Mouse (Mus musculus) lung, postnatal 4 days (tissue): Measurements from ENCODE around the gene Phf21b.
"Not testable (repeated sequence)": the region's sequence is repeated elsewhere in the genome, so short reads cannot be mapped to it uniquely, and the experiment has no call there.

Experiments used
- DNase-seq, 2 experiments: peaks; one replicate each; pipeline ENCODE4 v3.0.0; 2021

Gene Phf21b

DNA sequence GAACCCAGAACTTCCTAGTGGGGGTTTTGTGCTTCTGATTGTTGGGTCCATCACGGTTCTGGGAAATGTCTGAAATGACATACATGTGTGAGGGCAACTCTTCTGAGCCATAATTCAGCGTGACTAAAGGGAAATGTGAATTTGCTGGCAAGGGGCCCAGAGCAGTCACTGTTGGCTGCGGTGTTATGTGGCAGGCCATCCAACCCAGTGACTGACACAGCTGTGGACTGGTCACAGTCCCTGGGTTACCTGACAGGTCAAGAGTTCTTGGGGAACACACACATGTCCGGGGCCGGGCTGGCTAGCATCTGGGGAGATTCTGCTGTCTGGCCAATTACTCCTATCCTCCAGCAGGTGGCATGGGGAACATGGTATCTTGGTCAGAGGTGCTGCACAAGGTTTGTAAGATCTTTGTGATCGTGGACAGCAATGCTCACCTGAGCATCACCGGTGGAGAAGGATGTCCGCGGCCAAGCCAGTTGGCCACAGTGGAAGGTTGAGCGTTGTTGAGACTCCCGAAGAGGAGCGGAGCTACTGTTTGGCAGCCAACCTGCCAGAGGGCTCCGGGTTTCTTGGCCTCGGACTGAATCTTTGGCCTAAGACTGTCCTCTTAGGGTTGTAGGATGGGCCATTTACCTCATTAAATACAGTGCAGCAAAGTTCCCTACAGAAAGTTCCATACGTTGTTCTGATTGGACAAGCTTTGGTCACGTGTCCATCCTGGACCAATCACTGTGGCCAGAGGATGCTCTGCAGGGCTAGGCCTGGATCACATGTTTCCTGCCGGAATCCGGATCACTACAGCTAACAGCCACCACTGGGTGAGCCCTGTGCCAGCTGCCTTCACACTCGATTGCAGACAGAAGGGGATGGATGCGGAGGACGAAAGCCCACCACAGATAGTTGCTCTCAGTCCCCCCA is 83.4 kb downstream of the Phf21b start:
- no peak for DNase-seq

DNA sequence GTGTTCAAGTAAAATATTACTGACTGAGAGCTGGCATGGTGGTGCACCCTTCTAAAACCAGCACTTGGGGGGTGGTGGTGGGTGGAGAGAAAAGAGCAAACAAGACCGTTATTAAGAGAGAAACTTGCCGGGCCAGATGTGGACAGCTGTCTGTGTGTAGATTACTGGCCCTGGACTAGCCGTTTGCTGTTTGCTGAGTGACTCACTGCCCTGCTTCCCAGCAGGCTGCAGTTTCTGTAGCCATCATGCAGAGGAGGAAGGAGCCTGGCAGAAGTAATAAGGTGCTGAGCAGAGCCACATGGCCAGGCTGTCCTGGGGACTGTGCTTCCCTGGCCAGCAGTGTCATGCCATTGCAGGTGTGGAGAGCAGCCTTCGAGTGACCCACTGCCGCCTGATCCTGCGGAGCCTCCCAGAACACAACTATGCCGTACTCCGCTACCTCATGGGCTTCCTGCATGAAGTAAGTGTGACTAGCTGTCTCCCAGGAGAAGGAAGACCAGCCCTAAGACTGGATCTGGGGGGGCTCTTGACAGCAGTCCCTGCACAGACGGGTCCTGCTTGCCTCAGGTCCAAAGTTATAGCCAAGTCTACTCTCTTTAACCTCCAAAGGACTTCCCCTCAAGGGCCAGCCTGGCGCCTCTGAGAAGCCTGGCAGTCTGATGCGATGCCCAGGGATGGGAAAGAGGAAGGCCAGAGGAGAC is 86.1 kb downstream of the Phf21b start:
- DNase-seq = no peak

DNA sequence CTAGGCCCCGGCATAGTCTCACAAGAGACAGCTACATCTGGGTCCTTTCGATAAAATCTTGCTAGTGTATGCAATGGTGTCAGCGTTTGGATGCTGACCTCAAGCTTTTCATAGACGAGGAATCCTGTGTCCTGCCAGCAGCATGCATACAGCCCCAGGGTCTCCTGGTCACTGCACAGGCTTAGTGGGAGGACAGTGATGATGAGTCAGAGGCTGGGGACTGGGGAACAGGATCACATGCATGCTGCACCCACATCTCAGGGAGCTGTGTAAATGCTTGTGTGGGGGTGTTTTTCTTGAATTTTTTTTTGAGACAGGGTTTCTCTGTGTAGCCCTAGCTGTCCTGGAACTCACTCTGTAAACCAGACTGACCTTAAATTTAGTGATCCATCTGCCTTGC is 87.3 kb downstream of the Phf21b start:
- not testable (repeated sequence) for DNase-seq

DNA sequence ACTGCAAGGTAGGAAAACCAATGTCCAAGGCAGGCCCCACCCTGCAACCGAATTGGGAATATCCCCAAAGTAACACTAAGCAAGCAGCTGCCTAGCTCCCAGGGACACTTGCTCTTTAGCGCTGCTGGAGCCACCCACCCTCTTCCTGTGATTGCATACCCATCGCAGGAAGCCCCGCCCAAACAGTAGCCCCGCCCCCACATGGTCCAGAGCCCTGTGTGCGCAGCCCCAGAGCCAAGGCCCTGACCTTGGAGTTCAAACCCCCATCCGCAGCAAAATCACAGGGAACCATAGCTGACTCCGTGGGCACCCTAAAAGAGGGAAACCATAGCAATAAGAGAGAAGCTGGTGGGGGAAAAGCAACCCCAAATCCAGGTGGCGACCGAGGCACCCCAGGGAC is 89.2 kb downstream of the Phf21b start:
- peak in 1 of 2 experiments; percentile 21 for DNase-seq

DNA sequence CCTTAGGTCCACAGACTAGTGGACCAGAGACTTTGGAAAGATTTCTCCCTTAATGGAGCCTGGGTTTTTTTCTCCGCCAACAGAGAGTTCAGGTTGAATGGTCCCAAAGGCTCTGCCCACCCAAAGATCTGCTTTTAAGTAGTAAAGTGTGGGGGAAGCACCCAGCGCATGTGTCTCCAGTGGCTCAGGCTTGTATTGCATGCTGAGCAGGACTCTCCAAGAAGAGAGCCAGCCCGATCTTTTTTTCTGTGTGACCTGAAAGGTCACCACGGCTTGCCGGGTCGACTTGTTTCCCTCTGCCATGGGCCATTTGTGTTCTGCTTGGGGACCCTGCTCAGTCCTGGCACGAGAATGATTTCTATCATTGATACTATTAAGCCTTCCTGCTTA is 92.4 kb downstream of the Phf21b start:
- no peak for DNase-seq

DNA sequence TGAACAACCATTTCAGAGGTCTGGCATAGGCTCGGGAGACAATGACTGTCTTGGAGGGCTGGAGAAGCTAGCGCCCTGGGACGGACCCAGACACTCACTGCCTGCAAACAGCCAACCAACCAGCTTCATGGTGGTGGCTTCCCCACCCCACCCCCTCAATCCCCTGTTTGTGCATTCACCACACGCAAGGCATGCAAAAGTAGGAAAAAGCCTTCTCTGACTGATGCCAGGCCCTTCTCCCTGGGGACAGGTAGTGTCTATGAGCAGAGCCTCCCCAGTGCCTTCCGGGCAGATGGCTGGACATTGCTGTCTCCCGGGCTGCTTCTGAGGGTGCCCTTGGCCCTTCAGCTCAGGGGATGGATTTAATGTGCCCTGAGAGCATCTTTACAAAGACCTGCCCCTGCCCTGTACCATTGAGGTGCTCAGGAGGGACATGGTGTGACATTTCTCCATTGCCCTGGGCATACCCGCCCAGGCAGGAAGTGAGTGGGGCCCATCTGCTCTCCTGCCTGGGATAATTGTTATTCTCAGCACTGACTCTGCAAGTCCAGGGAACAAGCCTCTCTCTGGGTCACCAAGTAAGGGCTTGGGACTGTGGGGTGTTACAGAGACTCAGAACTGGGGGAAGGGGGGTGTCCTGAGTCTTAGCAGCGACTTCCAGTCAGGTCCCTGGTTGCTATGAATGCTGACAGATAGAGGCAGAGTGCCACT is 93.0 kb downstream of the Phf21b start:
- no peak for DNase-seq

DNA sequence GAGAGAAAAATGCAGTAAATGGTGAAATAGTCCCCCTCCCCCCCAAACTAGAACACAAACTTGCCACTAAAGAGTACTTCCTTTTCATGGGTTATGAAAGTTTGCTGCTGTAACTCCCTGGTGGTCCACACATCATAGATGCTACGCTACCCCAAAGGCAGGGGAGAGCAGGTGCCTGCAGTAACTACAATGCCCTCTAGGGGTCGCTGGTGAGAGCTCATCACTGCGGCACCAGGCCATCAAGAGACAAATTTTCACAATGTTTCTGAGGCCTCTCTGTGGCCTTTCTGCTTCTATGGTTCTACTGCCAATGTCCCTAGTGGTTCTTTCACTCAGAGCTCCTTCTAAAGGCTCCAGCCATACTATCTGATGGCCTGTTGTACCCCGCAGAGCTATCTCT is 97.4 kb downstream of the Phf21b start:
- peak in 1 of 2 experiments; percentile 30 for DNase-seq

DNA sequence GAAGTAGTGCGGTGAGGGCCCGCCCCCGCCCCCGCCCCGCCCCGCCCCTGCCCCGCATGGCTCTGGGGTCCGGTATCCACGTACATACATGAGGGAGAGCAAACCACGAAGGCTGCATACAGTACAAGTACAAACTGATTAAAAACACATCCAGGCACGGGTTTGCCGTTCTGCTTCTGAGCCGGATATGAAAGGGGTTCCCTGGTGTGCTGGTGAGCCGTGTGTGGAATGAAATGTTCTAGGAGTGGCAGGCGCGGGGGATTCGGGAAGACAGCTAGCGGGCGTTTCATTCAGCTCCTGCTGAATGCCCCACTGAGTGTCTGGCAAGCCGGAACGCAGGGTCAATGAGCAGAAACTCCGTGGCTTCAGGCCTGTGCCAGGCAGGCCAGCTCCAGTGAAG is 99.4 kb downstream of the Phf21b start:
- DNase-seq = no peak

DNA sequence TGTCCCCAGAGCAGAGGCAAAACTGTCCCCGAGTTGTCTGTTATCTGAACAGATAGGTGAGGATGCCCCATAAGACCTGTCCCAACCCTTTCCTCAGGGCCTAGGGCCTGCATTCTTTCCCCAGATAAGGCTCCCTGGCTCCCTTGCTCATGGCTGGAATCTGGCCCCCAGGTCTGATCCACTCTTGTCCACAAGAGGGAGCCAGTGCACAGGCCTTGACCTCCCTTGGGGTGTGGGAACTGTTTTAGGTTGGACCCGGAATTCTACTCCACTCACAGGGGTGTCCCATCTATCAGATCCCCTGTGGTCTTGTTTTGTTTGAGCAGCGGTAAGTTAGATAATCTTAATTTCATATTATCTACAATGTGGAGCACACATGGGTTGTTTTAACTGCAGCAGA is 100.9 kb downstream of the Phf21b start:
- DNase-seq = peak; percentile 68 to 82

DNA sequence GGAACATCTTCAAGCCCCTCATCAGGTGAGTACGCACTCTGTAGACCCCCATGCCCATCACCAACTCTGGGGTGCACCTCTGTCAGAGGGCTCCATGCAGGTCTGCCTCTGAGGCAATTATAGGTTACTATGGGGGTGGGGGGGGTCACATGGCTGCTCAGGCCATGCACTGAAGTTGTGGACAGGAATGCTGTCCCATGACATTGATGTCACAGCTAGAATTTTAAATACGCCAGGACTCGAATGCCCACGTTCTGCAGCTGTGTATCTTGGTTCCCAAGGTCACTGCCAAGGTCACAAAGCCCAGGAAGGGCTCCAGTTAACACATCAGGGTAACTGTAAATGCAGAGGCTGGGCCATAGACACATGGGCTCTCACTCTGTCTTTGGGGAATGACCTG is 110.0 kb downstream of the Phf21b start:
- no peak for DNase-seq

DNA sequence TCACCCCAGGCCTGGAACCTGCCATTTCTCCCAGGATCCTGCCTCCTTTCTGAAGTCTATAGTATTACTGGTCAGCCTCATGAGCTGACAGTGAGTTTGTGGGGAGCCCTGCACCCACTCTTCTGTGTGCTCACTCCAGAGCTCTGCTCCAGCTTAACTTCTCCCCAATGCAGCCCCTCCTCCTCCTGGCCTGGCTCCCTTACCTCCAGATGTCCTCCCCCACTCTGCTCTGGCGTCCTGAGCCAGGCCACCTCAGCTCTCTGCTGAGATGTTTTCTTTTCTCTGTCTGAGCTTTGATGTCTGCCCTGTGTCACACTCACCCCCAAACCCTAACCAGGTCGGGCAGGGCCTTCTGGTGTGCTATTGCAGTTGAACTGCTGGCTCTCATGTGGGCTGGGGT is 111.5 kb downstream of the Phf21b start:
- DNase-seq = no peak

DNA sequence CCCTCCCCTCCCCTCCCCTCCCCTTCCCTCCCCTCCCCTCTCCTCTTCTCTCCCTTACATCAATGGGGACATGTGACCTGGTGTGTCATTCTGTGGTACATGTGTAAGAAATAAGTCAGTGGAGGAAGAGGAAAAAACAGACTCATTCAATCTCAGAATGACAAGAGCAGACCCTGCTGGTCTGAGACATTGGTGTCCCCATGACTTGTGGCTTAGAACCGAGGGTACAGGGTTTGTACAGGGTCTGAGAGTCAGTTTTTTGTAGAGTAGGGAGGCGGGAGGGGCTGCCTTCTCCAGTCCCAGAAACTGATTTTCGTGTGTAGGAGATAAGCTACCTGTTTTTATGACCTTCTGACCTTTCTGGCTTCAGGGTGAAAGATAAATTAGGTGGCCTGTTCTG is 112.5 kb downstream of the Phf21b start:
- DNase-seq = no peak

DNA sequence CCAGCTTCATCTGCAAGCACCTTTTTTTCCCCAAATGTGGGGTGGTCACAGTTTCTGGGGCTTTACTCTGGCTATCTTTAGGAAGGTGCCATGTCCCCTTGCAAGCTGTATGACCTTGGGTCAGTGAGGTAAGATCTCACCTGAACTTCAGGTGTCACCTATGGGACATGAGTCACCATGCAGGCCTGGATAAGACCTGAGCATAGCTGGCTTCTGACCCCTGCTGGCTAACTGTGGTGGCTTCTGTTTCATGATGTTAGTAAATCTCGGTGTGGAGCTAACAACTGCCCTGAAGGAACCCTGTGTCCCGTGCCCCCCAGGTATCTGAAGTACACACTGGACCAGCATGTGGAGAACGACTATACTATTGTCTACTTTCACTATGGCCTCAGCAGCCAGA is 114.3 kb downstream of the Phf21b start:
- DNase-seq = no peak

DNA sequence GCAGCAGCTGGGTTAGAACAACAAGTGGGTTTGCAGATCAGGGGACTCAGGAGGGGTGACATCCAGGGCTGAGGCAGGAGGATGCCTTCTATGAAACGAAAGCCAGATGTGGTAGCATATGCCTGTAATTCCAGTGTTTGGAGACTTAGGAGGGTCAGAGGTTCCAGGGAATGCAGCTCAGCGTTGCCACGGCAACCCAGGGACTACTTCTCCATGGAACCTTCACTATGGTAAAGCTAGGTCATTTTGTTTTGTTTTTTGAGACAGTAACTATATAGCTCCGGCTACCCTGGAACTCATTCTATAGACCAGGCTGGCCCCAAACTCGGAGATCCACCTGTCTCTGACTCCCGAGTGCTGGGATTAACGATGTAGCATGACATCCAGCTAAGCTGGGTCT is 117.6 kb downstream of the Phf21b start:
- DNase-seq = no peak

DNA sequence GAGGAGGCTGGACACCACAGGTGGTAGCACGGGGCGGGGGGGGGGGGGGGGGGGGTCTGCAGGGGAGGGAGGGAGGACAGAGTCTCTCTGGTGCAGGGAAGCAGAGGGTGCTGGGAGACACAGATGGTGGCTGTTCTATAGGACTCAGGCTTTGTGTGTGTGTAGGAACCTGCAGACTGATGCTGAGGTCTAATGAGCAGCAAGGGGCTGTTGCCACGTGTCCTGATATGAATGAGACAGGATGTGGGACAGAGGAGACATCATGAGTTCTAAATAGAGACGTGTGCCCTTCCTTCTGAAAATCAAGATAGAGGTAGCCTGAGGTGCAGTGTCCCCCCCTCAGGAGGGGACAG is 118.9 kb downstream of the Phf21b start:
- no peak for DNase-seq

DNA sequence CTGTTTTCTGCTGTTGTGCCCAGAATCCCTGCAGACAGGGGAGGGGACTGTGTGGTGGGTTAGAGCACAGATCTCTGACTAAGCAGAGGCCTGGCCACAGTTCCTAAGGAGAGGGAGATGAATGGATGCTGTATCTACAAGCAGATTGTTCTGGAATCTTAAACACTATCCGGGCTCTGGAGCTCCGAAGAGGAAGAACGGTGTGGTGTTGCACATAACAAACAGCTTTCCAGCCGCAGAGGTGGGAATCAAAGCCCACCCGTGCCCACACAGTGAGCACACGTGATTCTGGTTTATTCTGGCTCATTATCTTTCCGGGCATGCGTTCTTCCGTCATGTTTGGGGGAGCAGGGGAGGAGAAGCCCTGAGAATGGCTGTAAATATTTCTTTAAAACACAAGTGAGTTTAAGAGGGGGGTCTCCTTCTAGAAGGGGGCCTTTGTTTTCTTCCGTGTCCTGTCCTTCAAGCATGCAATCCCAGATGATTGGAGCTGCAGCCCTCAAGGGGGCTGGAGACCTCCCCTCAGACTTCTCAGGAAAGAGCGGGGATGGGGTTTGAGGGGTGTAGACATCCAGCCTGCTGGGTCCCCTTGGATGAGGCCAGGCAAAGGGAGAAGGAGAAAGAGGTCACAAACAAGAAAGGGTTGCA is 119.4 kb downstream of the Phf21b start:
- DNase-seq = no peak
